Mouse (Mus musculus): ENCODE data around the gene Il1r2. TPM values are rescaled to one million over a fixed set of nuclear protein-coding genes. Genes with fewer than 3 reads are reported as not detected.
A peak's percentile ranks its signal among the peaks of the same experiment; 100 is the strongest.

The Il1r2 gene
- polyA plus RNA-seq, 1 experiment from 2014 or later, result 0.48 TPM

DNA sequence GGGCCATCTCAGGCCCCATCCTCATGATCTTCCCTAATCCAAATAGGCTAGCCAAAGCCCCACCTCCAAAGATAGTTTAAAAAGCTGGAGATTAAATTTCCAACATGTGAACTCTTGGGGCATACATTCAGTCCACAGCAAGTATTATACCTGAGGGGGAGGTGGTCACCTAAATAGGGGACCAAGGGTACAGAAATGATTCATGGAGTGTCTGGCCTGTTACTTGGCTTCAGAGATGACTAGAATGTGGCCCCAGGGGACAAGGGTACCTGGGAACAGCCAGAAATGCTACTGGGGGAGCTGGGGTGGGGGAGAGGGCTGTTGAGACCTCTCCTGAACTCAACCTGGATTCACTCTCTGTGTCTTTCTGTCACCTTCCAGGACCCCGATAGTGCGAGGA lies 3.4 kb downstream of the Il1r2 start:
- Histone ChIP-seq H3K9me3 (no peaks in the 10 kb centered on the region), H3K27me3 (ENCODE audit: insufficient read depth, poor library complexity, severe bottlenecking) (no peaks in the 10 kb centered on the region), H3K36me3 (no peaks in the 10 kb centered on the region), H3K4me1 (no peaks in the 10 kb centered on the region), H3K4me3 (no peak overlapping the region), H3K27ac (no peak overlapping the region)
- WGBS, result 83% methylated on average over 2 of the region's 2 CpGs
- no peak for DNase-seq (ENCODE audit: low spot score)

- H3K27me3 ChIP-seq (ENCODE audit: insufficient read depth, poor library complexity, severe bottlenecking), result peaks cover 8% of the 10 kb centered on the region
- 65% methylated on average over 2 of the region's 2 CpGs for WGBS
- no peaks in the 10 kb centered on the region for H3K9me3 ChIP-seq
These were observed 7.2 kb downstream of the Il1r2 start for GRCm38 (mm10) chr1:40081041-40081440.

DNA sequence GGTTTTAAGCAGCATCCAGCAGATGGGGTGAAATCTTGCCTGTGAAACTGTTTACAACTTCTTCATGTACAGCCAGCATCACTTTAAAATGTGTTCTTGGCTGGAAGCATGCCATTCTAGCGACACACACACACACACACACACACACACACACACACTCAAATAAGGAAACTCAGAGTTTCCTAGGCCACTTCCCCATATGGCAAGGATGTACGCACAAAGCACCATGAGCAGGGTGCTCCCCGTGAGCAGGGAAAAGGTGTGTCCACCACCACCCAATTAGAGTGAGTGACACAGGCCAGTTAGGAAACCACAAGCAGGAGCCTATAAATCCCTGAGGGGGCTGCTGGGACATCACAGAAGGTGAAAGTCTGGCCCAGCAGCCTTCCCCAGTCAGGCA lies 10.5 kb downstream of the Il1r2 start:
- no peak overlapping the region for H3K27ac ChIP-seq

More at GRCm38 (mm10) chr1:40081041-40081440, 7.2 kb downstream of the Il1r2 start:
- Histone ChIP-seq H3K27ac (no peak overlapping the region), H3K4me1 (peaks cover 4% of the 10 kb centered on the region; the same call in 1 of the 2 replicates), H3K4me3 (no peak overlapping the region), H3K36me3 (no peaks in the 10 kb centered on the region)
- DNase-seq (ENCODE audit: low spot score), result no peak

DNA sequence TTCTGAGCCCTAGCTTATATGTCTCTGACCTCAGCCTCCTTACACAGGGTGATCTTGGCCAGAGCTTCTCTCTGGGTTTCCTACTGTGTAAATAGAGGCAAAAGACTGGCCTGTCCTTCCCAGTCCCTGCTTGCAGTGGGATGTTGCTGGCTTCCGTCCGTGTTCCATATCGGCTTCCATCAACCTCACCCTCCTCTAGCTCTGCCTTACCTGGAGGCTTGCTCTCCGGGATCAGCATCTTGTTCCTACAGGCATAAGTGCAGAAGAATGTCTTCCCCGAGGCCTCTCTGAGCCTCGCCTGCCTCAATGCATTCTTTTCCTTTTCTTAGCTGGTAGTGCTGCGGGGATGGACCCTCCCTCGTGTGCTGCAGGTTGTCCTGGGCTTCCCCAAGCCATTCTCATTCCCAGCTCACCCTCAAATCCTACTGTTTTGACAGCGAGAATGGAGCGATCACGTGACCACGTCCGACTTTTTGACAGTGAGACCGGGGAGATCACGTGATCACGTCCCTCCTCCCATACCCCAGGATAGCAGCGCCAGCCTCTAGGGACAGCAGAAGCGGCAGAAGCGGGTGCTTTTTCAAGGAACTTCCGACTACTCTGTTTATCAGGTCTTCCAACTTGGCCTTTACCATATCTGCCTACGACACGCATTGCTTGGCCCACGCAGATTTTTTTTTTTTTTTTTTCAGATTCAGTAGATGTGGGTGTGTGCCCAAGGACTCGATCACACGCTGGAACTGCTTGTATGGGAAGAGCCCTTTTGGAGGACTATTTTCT lies 11.7 kb downstream of the Il1r2 start:
- H3K36me3 ChIP-seq, result no peaks in the 10 kb centered on the region
- H3K9me3 ChIP-seq, result no peaks in the 10 kb centered on the region
- peaks cover 4% of the 10 kb centered on the region; the same call in 1 of the 2 replicates for H3K4me1 ChIP-seq
- peak overlapping the region; percentile 64 for H3K4me3 ChIP-seq
- no peak overlapping the region for H3K27ac ChIP-seq
- peaks cover 12% of the 10 kb centered on the region for H3K27me3 ChIP-seq (ENCODE audit: insufficient read depth, poor library complexity, severe bottlenecking)
- 5% methylated on average over 25 of the region's 25 CpGs for WGBS
- DNase-seq (ENCODE audit: low spot score), result peak; percentile 95

More for the DNA sequence above, 10.5 kb downstream of the Il1r2 start:
- WGBS, result 66% methylated on average over 3 of the region's 3 CpGs
- H3K27me3 ChIP-seq (ENCODE audit: insufficient read depth, poor library complexity, severe bottlenecking), result peaks cover 12% of the 10 kb centered on the region
- H3K4me1 ChIP-seq, result peaks cover 4% of the 10 kb centered on the region; the same call in 1 of the 2 replicates
- no peak for DNase-seq (ENCODE audit: low spot score)
- no peak overlapping the region for H3K4me3 ChIP-seq
- H3K9me3 ChIP-seq, result no peaks in the 10 kb centered on the region
- H3K36me3 ChIP-seq, result no peaks in the 10 kb centered on the region

- no peak for DNase-seq (ENCODE audit: low spot score)
- no peak overlapping the region for H3K27ac ChIP-seq
- no peaks in the 10 kb centered on the region for H3K9me3 ChIP-seq
- H3K4me1 ChIP-seq, result no peaks in the 10 kb centered on the region
- H3K27me3 ChIP-seq (ENCODE audit: insufficient read depth, poor library complexity, severe bottlenecking), result peaks cover 4% of the 10 kb centered on the region; the same call in 1 of the 2 replicates
- H3K4me3 ChIP-seq, result no peak overlapping the region
- WGBS, result 84% methylated on average over 9 of the region's 9 CpGs
- no peaks in the 10 kb centered on the region for H3K36me3 ChIP-seq
These were observed 17.3 kb downstream of the Il1r2 start for GRCm38 (mm10) chr1:40091160-40091559.

- Histone ChIP-seq H3K4me1 (no peaks in the 10 kb centered on the region), H3K36me3 (no peaks in the 10 kb centered on the region), H3K4me3 (no peak overlapping the region), H3K27ac (no peak overlapping the region), H3K27me3 (ENCODE audit: insufficient read depth, poor library complexity, severe bottlenecking) (no peaks in the 10 kb centered on the region; the same call in 1 of the 2 replicates), H3K9me3 (no peaks in the 10 kb centered on the region)
- 60% methylated on average over 6 of the region's 6 CpGs for WGBS
- DNase-seq (ENCODE audit: low spot score), result no peak
These were observed 18.7 kb downstream of the Il1r2 start for GRCm38 (mm10) chr1:40092541-40092940.

GRCm38 (mm10) chr1:40094601-40095304 lies 20.9 kb downstream of the Il1r2 start:
- no peaks in the 10 kb centered on the region for H3K9me3 ChIP-seq
- WGBS, result 78% methylated on average over 3 of the region's 3 CpGs
- no peak overlapping the region for H3K27ac ChIP-seq
- DNase-seq (ENCODE audit: low spot score), result no peak
- H3K4me3 ChIP-seq, result no peak overlapping the region
- no peaks in the 10 kb centered on the region for H3K36me3 ChIP-seq
- H3K4me1 ChIP-seq, result no peaks in the 10 kb centered on the region
- no peaks in the 10 kb centered on the region for H3K27me3 ChIP-seq (ENCODE audit: insufficient read depth, poor library complexity, severe bottlenecking)

DNA sequence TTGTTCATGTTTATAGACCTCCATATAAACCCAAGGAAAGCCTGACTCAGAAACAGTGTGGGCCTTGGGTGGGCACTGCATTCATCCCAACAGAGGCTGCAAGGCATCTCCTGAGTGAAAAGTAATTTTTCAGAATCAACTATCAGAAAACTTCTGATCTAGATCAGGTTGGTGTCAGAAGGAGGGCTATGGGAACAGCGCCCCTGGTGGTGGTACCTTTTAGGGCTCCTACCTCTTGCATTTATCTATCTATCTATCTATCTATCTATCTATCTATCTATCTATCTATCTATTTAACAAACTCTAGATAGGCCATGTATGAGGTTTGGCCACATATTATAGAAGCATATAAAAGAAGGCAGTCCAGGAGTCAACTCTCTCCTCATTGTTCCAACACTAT lies 21.7 kb downstream of the Il1r2 start:
- H3K9me3 ChIP-seq, result no peaks in the 10 kb centered on the region

GRCm38 (mm10) chr1:40106306-40106705 lies 32.4 kb downstream of the Il1r2 start:
- Histone ChIP-seq H3K4me1 (peaks cover 6% of the 10 kb centered on the region; the same call in 1 of the 2 replicates), H3K4me3 (no peak overlapping the region), H3K36me3 (no peaks in the 10 kb centered on the region), H3K9me3 (no peaks in the 10 kb centered on the region), H3K27ac (no peak overlapping the region), H3K27me3 (ENCODE audit: insufficient read depth, poor library complexity, severe bottlenecking) (no peaks in the 10 kb centered on the region)
- 75% methylated on average over 4 of the region's 4 CpGs for WGBS
- no peak for DNase-seq (ENCODE audit: low spot score)

More for the DNA sequence above, 21.7 kb downstream of the Il1r2 start:
- Histone ChIP-seq H3K4me3 (no peak overlapping the region), H3K27me3 (ENCODE audit: insufficient read depth, poor library complexity, severe bottlenecking) (no peaks in the 10 kb centered on the region), H3K4me1 (no peaks in the 10 kb centered on the region), H3K36me3 (no peaks in the 10 kb centered on the region), H3K27ac (no peak overlapping the region)
- DNase-seq (ENCODE audit: low spot score), result no peak
- 24% methylated on average over 1 of the region's 1 CpGs for WGBS

GRCm38 (mm10) chr1:40106719-40107118 lies 32.8 kb downstream of the Il1r2 start:
- H3K9me3 ChIP-seq, result no peaks in the 10 kb centered on the region
- 79% methylated on average over 4 of the region's 4 CpGs for WGBS
- no peak overlapping the region for H3K27ac ChIP-seq
- no peak for DNase-seq (ENCODE audit: low spot score)
- peaks cover 1% of the 10 kb centered on the region; the same call in 1 of the 2 replicates for H3K4me1 ChIP-seq
- H3K36me3 ChIP-seq, result no peaks in the 10 kb centered on the region
- H3K27me3 ChIP-seq (ENCODE audit: insufficient read depth, poor library complexity, severe bottlenecking), result no peaks in the 10 kb centered on the region
- no peak overlapping the region for H3K4me3 ChIP-seq

DNA sequence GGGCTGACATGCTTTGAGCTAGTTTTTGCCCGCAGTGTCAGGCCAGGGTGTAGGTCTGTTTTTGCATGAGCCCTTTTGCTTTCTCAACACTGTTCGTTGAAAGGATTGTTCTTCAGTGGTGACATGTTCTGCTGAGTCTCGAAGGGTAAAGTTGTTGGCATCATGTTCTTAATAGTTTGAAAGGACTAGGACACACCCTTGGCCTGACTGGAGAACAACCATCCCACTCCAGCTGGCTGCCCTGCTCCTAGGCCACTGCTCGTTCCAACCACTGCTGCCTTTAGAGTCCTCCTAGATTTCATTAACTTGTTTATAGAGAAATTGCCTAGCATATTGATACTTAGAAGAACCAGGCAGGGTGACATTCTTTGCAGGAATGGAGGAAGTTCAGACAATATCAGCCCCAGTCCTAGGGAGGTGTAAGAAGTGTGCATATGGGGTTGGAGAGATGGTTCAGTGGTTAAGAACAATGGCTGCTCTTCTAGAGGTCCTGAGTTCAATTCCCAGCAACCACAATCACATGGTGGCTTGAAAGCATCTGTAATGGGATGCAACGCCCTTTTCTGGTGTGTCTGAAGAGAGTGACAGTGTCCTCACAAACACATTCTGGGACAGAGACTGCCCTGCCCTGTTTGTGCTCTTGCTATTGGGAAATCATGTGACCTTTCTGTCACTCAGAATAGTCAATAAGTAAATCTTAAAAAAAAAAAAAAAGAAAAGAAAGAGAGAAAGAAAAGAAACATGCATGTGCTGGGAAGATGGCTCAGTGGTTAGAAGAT lies 34.3 kb downstream of the Il1r2 start:
- Histone ChIP-seq H3K4me3 (no peak overlapping the region), H3K9me3 (no peaks in the 10 kb centered on the region), H3K27ac (no peak overlapping the region), H3K27me3 (ENCODE audit: insufficient read depth, poor library complexity, severe bottlenecking) (no peaks in the 10 kb centered on the region), H3K4me1 (no peaks in the 10 kb centered on the region; the same call in 1 of the 2 replicates), H3K36me3 (no peaks in the 10 kb centered on the region)
- WGBS, result 74% methylated on average over 5 of the region's 5 CpGs
- no peak for DNase-seq (ENCODE audit: low spot score)

DNA sequence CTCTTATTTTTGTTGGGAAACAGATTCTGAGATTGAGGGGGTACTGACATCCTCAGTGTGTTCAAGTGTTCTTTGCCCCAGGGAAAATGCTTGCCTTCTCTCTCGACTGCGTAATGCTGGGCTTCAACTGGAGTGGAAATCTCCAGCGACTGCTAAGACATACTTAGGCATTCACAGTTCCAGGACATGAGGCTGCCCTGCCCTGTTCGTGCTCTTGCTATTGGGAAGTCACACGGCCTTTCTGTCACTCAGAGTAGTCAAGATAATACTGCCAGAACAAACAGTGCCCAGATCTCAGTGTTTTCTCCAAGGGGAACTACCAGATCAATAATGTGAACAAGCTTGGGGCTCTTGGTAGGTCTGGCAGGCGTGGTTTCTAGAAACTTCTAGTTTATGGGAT lies 35.9 kb downstream of the Il1r2 start:
- Histone ChIP-seq H3K4me3 (no peak overlapping the region), H3K27me3 (ENCODE audit: insufficient read depth, poor library complexity, severe bottlenecking) (no peaks in the 10 kb centered on the region), H3K9me3 (no peaks in the 10 kb centered on the region), H3K36me3 (no peaks in the 10 kb centered on the region), H3K27ac (no peak overlapping the region), H3K4me1 (no peaks in the 10 kb centered on the region; the same call in 1 of the 2 replicates)
- peak; percentile 39 for DNase-seq (ENCODE audit: low spot score)
- 50% methylated on average over 6 of the region's 6 CpGs for WGBS

All from heart, embryonic 10.5 days (tissue).